Mouse (Mus musculus) kidney, adult 2 months (tissue): ENCODE measurements around the gene Ap1b1. TPM values are rescaled to one million over a fixed set of nuclear protein-coding genes. Genes with fewer than 3 reads are reported as not detected.

Experiments used
- DNase-seq: peaks from one replicate; pipeline ENCODE4 v3.0.0; 2021
- H3K27ac ChIP-seq: fragments of 200-500 bp; 2 replicates; pipeline ENCODE4 v1.5.1; 2012; ENCODE audit warnings: low read depth, low read length, control low read depth, inconsistent platforms; ENCODE audit not compliant: insufficient read depth
- H3K27me3 ChIP-seq: fragments of 200-500 bp; replicated peaks from 2 replicates; pipeline ENCODE4 v1.6.1; 2012; ENCODE audit warnings: mild to moderate bottlenecking, moderate library complexity, low read length, inconsistent platforms; ENCODE audit not compliant: control insufficient read depth, insufficient read depth
- H3K36me3 ChIP-seq: fragments of 200-500 bp; 2 replicates; pipeline ENCODE4 v1.6.1; 2012; ENCODE audit warnings: mild to moderate bottlenecking, moderate library complexity, low read length, inconsistent platforms; ENCODE audit not compliant: control insufficient read depth, insufficient read depth
- H3K4me1 ChIP-seq: fragments of 200-500 bp; 2 replicates; pipeline ENCODE4 v1.6.1; 2011; ENCODE audit warnings: low read length; ENCODE audit not compliant: control insufficient read depth, insufficient read depth
- H3K4me3 ChIP-seq: fragments of 200-500 bp; 2 replicates; pipeline ENCODE4 v1.5.1; 2011; ENCODE audit warnings: mild to moderate bottlenecking, low read depth, low read length, control low read depth; ENCODE audit not compliant: insufficient read depth
- CTCF ChIP-seq: fragments of 200-500 bp; conservative IDR thresholded peaks from 2 replicates; pipeline ENCODE4 v1.5.1; 2011; ENCODE audit warnings: low read depth, mild to moderate bottlenecking, control low read depth, low read length, moderate library complexity, mixed read lengths; ENCODE audit not compliant: insufficient read depth, insufficient read length
- POLR2A ChIP-seq: fragments of 200-500 bp; IDR thresholded peaks from one replicate; pipeline ENCODE4 v1.6.1; 2011; ENCODE audit warnings: low read depth, low read length, control low read depth
- WGBS: fragments of 180-500 bp; shearing (Covaris S2); methylation state at CpG from one replicate; pipeline ENCODE4 v1.1.7; 2018; 5-methylcytosine and 5-hydroxymethylcytosine counted together
- polyA plus RNA-seq: library from polyadenylated mRNA; depleted of rRNA; stranded (reverse); fragments of >200 nt; gene quantifications from 2 replicates; pipeline ENCODE4 v1.2.3, GENCODE M21; 2012

Ap1b1 gene
- polyA plus RNA-seq, 1 experiment: 110 TPM

DNA sequence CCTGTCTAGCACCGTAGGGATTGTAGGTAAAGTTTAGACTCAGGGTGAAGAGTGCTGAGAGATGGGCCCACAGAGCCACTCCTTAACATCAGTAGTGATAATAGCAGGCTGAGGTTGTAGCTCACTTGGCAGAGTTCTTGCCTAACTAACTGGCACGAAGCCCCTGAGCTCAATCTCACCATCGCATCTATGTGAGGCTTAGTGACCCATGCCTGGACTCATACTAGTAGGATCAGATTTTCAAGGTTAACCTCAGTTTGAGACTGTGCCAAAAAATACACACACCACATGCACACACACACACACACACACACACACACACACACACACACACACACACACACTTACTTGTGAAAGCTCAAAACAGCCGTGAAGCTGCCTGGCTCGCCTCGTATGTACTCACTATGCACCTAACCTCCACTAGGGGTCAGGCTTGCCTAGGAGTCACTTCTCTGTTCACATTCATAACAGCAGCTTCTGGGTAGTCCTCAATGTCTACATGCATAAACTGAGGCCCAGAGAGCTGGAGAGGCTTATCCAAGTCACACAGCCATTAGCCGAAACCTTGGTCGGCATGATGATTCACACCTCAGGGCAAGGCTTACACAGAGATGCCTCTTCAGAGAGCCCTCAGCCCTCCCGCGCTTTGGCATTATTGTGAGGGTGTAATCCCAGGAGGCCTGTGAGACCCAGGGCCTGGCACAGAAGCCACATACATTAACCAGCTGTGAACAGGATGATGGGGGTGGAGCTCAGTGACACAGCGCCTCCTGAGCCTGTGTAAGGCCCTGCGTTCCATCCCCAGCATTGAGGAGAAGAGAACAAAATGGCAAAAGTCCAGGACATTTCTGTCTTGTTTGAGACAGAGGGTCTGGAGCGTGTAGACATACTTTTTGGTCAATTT lies 13.4 kb upstream of the Ap1b1 start:
- Histone ChIP-seq H3K4me3 (no peak overlapping the region), H3K36me3 (no peaks in the 10 kb centered on the region), H3K27me3 (no peaks in the 10 kb centered on the region), H3K4me1 (no peaks in the 10 kb centered on the region), H3K27ac (no peak overlapping the region)
- peak; percentile 76 for DNase-seq
- 51% methylated on average over 13 of the region's 13 CpGs for WGBS
- TF ChIP-seq CTCF: peak; percentile 85
- TF ChIP-seq POLR2A: no peak

DNA sequence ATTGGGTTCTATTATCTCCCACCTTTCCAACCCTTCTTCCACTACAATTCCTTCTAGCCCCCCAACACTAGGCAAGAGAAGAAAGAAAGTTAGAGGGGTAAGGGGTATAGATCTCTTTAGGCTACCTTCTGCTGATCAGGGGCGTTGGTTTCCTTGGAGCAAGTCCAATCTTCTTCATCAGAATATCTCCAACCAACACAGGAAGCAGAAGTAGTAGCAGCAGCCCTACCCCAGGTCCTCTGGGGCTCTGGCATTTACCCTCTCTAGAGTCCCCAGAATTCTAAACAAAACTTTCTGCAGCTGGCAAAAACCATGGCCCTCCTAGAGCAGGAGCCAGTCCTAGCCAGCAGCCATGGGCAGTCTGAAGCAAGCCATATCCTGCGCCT lies 12.8 kb upstream of the Ap1b1 start:
- Histone ChIP-seq H3K27ac (peak overlapping the region; percentile 53; the same call in 1 of the 2 replicates), H3K4me1 (no peaks in the 10 kb centered on the region), H3K4me3 (no peak overlapping the region), H3K27me3 (no peaks in the 10 kb centered on the region), H3K36me3 (no peaks in the 10 kb centered on the region)
- TF ChIP-seq POLR2A (no peak), CTCF (no peak)
- no peak for DNase-seq
- 79% methylated on average over 2 of the region's 2 CpGs for WGBS

DNA sequence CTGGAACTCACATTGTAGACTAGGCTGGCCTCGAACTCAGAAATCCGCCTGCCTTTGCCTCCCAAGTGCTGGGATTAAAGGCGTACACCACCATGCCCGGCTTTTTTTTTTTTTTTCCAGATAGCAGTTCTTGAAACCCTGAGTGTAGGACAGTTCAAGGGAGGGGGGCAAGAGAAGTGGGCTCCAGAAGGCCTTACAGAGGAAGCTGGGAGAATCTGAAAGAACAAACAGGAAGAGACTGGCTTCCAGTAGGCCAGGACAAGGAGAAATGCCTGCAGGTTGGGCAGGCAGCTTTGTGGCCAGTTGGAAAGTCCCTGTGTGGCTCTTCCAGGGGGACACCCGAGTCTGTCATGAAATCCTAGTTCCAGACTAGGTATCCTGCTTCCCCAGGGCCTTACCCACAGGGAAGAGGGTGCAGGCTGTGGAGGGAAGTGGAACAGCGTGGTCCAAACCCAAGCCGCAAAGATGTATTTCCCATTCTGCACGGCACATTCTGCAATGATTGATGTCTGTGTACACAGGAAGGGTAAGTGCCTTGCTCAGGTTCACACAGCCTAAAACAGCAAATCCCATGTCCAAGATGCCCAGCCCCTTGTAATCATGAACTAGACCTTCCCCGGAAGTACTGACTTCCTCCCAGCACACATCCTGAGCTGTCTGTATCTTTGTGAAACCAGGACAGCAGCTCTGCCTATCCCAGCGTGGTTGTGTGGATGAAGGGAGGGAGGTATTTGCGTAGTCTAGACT lies 12.1 kb upstream of the Ap1b1 start:
- 66% methylated on average over 11 of the region's 11 CpGs for whole genome bisulfite sequencing
- DNase-seq: peak; percentile 78
- Histone ChIP-seq H3K27me3 (no peaks in the 10 kb centered on the region), H3K4me3 (no peak overlapping the region), H3K36me3 (no peaks in the 10 kb centered on the region), H3K27ac (peak overlapping the region; percentile 53), H3K4me1 (no peaks in the 10 kb centered on the region)
- TF ChIP-seq POLR2A: no peak
- no peak for TF ChIP-seq CTCF

DNA sequence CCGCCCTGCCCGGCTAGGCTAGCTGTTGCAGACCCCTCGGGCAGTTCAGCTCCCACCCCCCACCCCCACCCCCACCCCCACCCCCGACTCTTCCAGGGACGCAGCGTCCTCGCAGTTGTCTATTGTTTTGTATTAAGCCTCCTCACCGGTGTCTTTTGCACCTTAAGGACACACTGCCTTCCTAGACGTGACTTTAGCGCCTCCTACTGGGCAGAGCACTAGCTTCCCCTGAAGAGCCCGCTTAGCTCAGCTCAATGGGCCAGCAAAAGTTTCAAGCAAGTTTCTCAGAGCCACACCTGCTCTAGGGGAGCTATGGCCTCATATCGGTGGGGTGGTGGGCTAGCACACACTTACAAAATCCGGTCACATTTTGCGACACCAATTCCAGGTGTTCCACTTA lies 11.0 kb upstream of the Ap1b1 start:
- WGBS: 9% methylated on average over 14 of the region's 14 CpGs
- TF ChIP-seq CTCF (peak; percentile 89), POLR2A (no peak)
- DNase-seq: peak; percentile 74
- no peak overlapping the region for H3K4me3 ChIP-seq
- no peaks in the 10 kb centered on the region for H3K27me3 ChIP-seq
- H3K27ac ChIP-seq: no peak overlapping the region
- H3K36me3 ChIP-seq: no peaks in the 10 kb centered on the region
- no peaks in the 10 kb centered on the region for H3K4me1 ChIP-seq

DNA sequence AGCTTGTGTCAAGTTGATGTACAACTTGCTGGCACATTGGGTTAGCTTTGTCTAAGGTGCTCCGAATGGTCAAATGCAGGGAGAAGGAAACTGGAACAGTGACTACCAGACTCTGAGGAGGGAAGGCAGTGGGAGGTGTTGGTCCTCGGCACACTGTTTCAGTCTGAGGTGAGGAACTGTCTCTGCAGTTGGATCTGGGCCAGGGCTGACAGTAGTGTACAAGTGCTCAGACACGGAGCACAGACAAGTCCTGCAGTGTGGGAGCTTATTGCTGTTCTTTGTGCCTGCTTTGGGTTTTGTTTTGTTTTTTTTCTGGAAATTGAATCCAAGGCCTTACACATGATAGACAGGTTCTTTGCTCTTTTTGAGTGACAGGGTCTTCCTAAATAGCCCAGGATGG lies 3.6 kb upstream of the Ap1b1 start:
- peaks cover 3% of the 10 kb centered on the region; the same call in 1 of the 2 replicates for H3K4me1 ChIP-seq
- no peak overlapping the region for H3K27ac ChIP-seq
- 59% methylated on average over 3 of the region's 3 CpGs for WGBS
- DNase-seq: no peak
- no peaks in the 10 kb centered on the region for H3K27me3 ChIP-seq
- no peak for TF ChIP-seq CTCF
- TF ChIP-seq POLR2A: no peak
- no peak overlapping the region for H3K4me3 ChIP-seq
- no peaks in the 10 kb centered on the region for H3K36me3 ChIP-seq

DNA sequence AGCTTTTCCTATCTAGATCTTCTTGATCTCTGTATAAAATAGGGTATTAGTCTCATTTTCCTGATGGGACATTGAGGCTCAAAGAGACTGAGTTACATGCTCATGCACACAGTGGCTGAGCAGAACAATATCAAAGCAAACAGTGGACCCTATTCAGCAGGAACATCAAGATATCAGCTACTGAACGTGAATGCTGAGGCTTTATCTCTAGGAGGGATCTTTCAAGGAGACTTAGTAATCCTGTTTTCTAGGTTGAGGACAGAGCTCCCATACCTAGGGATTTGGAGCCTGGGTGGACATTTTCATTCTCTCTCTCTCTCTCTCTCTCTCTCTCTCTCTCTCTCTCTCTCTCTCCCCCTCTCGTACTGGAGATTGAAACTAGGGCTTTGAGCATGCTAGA lies 3.1 kb upstream of the Ap1b1 start:
- Histone ChIP-seq H3K36me3 (no peaks in the 10 kb centered on the region), H3K4me1 (peaks cover 6% of the 10 kb centered on the region), H3K4me3 (no peak overlapping the region), H3K27ac (no peak overlapping the region), H3K27me3 (no peaks in the 10 kb centered on the region)
- DNase-seq: no peak
- WGBS: 78% methylated on average over 2 of the region's 2 CpGs
- no peak for TF ChIP-seq POLR2A
- TF ChIP-seq CTCF: no peak

DNA sequence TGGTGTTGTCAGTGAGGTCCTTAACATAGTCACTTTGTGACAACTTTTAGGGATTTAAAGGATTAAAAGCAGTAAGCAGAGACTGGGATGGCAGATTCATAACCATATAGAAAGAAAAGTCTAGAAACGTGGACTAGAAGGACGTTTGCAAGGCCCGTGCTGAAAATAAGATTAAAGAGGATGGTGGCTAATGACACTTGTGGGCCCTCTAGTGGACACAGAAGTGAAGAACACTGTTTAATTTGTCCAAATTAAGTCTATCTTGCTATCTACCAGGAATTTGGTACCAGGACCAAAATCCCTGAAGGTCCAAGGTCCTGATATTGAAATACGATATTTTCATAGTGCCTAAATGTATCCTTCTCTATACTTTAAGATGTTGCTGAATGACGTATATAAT lies 2.4 kb upstream of the Ap1b1 start:
- TF ChIP-seq POLR2A (no peak), CTCF (0 out of 2 replicates have a peak, but pooled peaks have one; percentile 18)
- no peaks in the 10 kb centered on the region for H3K27me3 ChIP-seq
- H3K36me3 ChIP-seq: no peaks in the 10 kb centered on the region
- no peak overlapping the region for H3K4me3 ChIP-seq
- peaks cover 12% of the 10 kb centered on the region for H3K4me1 ChIP-seq
- DNase-seq: peak; percentile 70
- no peak overlapping the region for H3K27ac ChIP-seq
- WGBS: 3% methylated on average over 5 of the region's 5 CpGs
